Mouse (Mus musculus): ENCODE measurements around the gene Fem1a. TPM values are rescaled to one million over a fixed set of nuclear protein-coding genes. Genes with fewer than 3 reads are reported as not detected.
A peak's percentile ranks its signal among the peaks of the same experiment; 100 is the strongest.

Gene Fem1a
- total RNA-seq, 2 experiments from 2014 or later: 91.9 to 99.8 TPM

GRCm38 (mm10) chr17:56279481-56280155 lies 23.0 kb downstream of the Fem1a start:
- DNase-seq: peak; percentile 43

- DNase-seq: no peak
Observed at GRCm38 (mm10) chr17:56281193-56281592, 24.6 kb downstream of the Fem1a start.

GRCm38 (mm10) chr17:56282802-56283201 lies 26.2 kb downstream of the Fem1a start:
- DNase-seq: no peak

DNA sequence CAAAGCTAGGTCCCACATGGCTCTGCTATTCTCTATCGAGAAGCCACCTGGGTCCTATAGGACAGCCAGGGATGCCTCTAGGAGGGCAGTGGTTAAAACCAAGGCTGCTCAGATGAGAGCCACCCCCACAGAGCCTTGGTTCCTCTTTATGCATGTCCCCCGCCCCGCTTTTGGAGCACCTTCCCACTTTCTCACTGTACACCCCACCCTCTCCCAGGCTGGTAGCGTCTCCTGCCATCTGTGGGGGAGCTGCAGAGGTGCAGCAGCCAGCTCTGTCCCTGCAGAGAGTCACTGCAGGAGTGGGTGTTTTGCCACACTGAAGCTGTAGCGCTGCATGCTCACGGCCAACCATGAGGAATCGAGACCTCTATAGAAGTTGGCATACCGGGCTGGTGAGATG lies 26.7 kb downstream of the Fem1a start:
- DNase-seq: no peak

DNA sequence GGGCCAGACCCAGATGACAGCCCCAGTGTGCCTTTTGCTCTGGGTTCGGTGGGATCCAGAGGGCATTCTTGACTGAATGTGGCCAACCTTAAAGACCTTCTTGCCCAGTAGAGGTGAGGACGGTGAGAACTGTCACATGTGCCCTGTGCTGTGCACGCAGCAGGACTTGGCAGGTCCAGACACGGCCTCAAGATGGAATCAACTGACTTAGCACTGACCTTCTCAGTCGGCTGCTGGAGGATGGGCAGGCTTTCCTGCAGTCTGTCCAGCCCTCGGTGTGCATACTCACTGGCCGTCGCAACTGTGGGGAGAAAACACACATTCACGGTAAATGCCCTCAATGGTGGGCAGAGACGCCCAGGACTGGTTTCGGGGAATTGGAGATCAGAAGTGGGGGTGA lies 29.4 kb downstream of the Fem1a start:
- no peak for DNase-seq

GRCm38 (mm10) chr17:56287830-56288229 lies 31.2 kb downstream of the Fem1a start:
- DNase-seq: no peak

GRCm38 (mm10) chr17:56288866-56289265 lies 32.3 kb downstream of the Fem1a start:
- no peak for DNase-seq

- DNase-seq: peak; percentile 50
Observed at GRCm38 (mm10) chr17:56289371-56290331, 33.0 kb downstream of the Fem1a start.

- peak; percentile 98 for DNase-seq
Observed at GRCm38 (mm10) chr17:56290388-56291170, 34.0 kb downstream of the Fem1a start.

- peak; percentile 89 for DNase-seq
Observed at GRCm38 (mm10) chr17:56291171-56291511, 34.5 kb downstream of the Fem1a start.

- no peak for DNase-seq
Observed at GRCm38 (mm10) chr17:56291826-56292475, 35.3 kb downstream of the Fem1a start.

DNA sequence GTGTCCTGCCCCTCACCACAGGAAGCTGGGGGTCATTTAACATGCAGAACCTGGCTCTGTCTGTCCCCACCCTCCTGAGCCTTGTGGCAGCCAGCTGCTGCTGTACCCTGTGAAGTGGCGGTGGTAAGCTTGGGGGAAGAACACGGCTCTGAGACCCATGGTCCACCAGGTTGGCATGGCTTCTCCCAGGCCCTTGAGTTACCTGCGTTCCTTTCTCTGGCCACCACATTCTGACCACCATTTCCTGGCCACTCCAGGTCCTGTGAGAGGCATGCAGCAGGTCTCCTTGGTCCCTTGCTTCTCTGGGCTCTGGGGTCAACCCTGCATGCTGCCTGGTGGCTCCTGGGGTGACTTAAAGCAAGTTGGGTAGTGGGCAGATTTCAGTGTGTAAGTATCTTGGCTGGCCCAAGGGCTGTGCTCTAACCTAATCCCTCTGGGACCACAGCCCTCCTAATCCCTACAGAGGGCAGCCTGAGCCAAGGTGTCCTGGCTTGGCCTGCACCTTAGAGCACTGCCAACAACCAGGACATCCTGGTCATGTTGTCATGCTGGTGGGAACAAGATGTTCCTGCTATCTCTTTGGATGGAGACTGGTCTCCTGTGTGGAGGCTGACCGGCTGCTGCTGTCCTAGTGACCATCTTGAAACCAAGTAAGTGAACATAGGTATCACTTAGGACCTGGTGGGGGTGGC lies 36.1 kb downstream of the Fem1a start, which contains the start of gene Plin3:
Gene Plin3, minus strand, starts transcription at position 343 of the 692 bp plus-strand sequence.
- no peak for DNase-seq

- no peak for DNase-seq
Observed at GRCm38 (mm10) chr17:56293291-56293690, 36.7 kb downstream of the Fem1a start.

DNA sequence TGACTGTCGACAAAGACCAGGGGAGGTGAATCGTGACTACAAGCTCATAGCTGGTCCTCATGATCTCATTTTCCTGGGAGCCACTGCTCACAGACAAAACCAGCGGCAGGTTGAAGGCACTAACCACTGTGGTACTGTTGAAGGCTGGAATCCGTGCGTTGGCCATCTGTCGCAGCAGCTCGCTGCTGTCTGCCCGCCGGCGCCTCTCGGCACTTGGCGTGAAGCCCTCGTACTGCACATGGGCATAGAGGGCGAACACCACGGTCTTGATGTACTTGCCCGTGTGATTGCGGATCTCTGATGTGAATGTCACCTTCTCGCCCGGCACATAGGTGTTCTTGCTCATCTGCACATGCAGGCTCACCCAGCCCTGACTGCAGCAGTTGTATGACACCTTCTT lies 37.6 kb downstream of the Fem1a start:
- no peak for DNase-seq

GRCm38 (mm10) chr17:56296201-56296600 lies 39.6 kb downstream of the Fem1a start:
- no peak for DNase-seq

DNA sequence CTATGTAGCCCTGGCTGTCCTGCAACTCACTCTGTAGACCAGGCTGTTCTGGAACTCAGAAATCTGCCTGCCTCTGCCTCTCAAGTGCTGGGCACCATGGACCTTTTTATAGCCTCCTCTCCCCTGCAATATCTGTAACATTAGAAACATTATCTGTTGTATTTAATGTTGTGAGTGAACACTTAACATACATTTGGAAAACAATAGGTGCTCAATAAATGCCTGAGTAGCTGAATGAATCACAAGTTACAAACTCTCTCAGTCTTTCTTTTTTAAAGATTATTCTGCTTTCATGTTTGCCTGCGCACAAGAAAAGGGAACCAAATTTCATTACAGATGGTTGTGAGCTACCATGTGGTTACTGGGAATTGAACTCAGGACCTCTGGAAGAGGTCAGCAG lies 41.6 kb downstream of the Fem1a start:
- DNase-seq: no peak

DNA sequence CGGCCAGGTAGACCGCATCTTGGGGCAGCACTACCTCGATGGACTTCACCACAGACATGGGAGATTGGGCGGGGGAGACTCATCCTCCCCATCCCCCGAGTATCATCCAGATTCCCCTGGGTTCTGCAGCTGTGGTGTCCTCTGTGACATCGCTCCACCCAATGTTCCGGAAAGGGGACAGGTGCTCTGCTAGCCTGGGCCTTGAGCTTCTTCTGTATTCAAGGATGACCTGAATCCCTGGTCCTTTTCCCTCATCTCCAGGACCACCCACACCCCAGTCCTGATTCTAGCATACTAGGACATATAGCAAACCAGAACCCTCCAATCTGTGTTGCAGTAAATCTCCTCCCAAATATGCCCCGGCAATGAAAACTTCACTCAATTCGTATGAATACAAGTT lies 43.6 kb downstream of the Fem1a start, which contains the start of gene Arrdc5:
Gene Arrdc5, minus strand, starts transcription at position 101 of the 400 bp plus-strand sequence.
- DNase-seq: no peak

DNA sequence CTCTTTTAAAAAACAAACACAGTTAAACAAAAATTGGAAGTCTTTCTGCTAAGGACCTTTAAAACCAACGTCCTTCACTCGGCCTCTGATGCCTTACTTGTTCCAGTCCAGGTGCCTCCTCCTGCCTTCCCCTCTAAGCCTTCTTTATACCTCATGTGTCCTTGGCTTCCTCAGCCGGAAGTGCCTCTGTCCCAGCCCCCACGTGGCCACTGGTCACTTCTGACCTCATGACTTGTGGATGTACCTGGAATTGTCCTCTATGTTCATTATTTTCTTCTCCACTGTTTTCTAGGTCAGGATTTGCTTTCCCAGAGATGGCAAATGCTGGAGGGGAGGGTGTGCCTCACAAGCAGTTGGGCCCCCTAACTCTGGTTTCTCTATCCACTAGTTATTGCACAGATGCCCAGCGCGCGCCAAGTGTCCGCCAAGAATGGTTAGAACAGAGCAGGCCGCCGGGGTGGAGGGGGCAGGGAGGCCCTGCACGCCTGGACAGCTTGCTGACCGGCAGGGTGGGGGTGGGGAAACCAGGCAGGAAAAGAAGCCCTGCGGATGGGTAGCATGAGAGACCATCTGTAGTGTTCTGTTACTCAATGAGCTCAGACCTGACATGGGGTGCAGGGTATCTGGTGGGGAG lies 45.9 kb downstream of the Fem1a start:
- DNase-seq: peak; percentile 31

DNA sequence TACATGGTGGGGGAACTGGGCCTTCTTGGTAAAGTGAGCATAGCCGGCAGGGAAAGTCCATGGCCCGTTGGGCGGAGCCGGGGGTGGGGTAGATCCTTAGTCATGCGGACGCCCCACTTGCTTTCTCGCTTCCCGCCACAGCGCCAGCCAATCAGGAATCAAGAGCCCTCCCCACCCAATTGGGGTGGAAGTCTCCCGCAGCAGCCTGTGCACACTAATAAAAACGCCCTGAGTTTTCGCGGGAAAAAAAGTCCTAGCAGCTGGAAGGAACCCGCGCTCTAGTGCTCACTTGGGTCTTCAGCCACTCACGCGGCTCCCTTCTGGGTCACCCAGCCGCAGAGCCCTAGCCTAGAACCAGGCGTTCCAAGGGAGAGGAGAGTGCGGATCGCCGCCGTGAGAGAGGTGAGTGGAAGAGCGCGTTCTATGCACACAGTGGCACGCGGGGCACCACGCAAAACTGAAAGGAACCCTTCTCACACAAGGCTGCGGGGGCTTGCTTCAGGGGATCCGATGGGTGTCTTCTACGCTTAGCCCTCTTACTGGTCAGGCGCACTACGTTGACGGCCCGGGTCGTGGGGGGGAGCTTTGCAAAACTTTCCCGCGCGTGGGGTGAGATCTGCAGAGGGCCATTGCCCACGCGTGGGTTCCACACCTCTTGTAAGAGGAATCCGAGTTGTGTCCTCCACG lies 46.7 kb downstream of the Fem1a start, which contains the start of gene Uhrf1:
Gene Uhrf1, plus strand, starts transcription at position 162 of the 687 bp plus-strand sequence.
- peak; percentile 74 for DNase-seq
